Mouse (Mus musculus): Measurements from ENCODE around the gene Cxcr2.

DNA sequence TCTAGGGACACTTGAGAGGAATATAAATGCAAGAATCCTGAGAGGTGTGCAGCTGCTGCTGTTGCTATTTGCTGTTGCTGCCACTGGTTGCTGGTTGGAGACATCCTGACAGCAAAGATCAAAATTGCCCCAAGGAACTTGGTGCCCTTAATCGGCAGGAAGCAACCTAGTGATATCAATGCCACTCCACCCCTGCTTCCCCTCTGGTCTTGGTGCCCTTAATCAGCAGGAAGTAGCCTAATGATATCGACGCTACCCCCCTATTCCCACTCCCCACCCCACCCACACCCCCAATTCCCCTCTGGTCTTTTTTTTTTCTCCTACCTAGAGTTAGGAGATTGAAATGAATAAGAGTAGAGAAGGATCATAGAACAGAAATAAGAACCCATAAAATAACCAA is 18.9 kb downstream of the Cxcr2 start:
- TF ChIP-seq CTCF (IDR thresholded peaks at IDR 0.05; ENCODE audit: low read depth): no peak
- TF ChIP-seq EP300 (IDR thresholded peaks at IDR 0.05; ENCODE audit: low read depth): no peak
